Mouse (Mus musculus): Measurements from ENCODE around the gene Dusp7. TPM values are rescaled to one million over a fixed set of nuclear protein-coding genes. Genes with fewer than 3 reads are reported as not detected.

The Dusp7 gene
- total and polyA plus RNA-seq, 3 experiments: 6.2 to 11.4 (median 8.0) TPM

DNA sequence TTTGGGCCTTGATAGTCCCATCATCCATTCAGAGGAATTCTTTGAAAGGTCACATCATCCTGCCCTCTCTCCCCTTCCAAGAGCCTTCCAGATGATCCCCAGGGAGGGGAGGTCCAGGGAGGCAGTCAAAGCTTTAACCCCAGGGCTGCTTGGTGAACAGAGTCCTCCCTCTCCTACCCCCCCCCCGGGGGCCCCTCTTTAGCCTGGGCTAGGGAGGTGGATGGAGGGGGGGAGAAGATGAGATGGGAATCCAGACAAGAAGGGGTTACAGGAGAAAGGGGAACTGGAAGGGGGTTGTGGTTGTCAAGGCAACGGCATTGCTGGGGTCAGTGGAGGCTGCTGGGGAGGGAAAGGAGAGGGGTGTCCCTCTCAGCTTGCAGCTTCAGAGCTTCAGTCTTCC is 52.2 kb downstream of the Dusp7 start:
- Histone ChIP-seq H3K36me3 (replicated peaks in 1 of 2; ENCODE audit: control insufficient read depth in 1 of 2, insufficient read depth in 1 of 2, low read length in 1 of 2) (no peaks in the 10 kb centered on the region), H3K9ac (ENCODE audit: insufficient read depth, low read depth) (no peak overlapping the region), H3K4me1 (ENCODE audit: control insufficient read depth in 1 of 2, insufficient read depth in 2 of 2) (peaks cover 0 to 5% of the 10 kb centered on the region in 2 experiments; a peak in 1 of 4 replicates), H3K27ac (ENCODE audit: insufficient read depth, low read depth) (no peak overlapping the region), H3K79me2 (replicated peaks; ENCODE audit: control insufficient read depth, extremely low read depth, insufficient read depth, poor library complexity, severe bottlenecking) (no peaks in the 10 kb centered on the region), H3K9me3 (replicated peaks; ENCODE audit: low read length) (no peaks in the 10 kb centered on the region), H3K4me2 (ENCODE audit: insufficient read depth, low read depth, poor library complexity, severe bottlenecking) (no peak overlapping the region), H3K4me3 (replicated peaks in 1 of 3; ENCODE audit: low read depth in 2 of 3, low read length in 2 of 3, poor library complexity in 1 of 3) (no peak overlapping the region), H3K27me3 (replicated peaks) (peaks cover 3% of the 10 kb centered on the region)
- no peak for DNase-seq (ENCODE audit: extremely low read depth)
- dilution Hi-C loops (cut with MboI; ENCODE audit: extremely low pct_ligation_motif_present, extremely low pct_unique_long_range_greater_than_20kb, low sequenced_read_pairs) (no loop called here), in situ Hi-C loops (cut with MboI; ENCODE audit: low pct_ligation_motif_present, low pct_unique_long_range_greater_than_20kb, low sequenced_read_pairs) (no loop called here)
- TF ChIP-seq RAD21 (IDR thresholded peaks at IDR 0.05; ENCODE audit: low read depth, low read length) (no peak), POLR2AphosphoS2 (IDR thresholded peaks at IDR 0.05; ENCODE audit: low read depth, low read length) (no peak)

DNA sequence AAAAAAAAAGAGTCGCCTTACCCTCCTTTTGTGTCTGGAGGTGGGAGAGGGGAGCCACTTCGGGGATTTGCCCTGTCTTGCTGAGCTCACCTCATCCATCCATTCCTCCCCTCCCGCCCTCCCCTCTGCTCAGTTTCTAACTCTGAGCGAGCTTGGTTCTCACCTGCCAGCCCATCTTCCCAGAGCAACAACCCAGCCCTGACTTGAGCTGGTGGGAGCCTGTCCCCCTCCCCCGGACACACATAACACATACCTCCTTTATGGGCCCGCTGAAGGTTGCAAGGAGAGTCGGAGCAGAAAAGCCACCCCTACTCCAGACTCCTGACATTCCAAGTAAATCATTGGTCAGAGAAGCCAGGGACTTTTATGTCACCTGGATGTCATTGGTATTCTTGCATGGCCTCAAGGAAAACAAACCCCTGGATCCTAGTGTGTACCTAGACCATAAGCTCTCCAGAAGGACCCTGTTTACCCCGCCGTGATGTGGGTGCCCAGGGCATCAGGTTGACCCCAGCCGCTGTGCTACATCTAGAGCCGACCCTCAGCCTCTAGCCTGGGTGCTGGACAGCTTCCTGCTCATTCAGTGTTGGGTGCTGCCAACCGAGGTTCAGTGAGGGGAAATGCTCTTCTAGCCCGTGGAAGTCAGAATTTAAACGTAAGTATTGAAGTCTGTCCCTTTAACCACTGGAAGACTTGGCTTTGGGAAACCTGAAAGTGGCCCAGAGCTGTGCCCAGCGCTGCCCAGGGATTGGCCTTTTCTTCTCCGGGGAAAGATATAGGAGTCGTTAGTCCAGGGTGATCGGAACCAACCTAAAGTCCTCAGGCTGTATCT is 52.8 kb downstream of the Dusp7 start:
- no peaks in the 10 kb centered on the region for H3K36me3 ChIP-seq (replicated peaks in 1 of 2; ENCODE audit: control insufficient read depth in 1 of 2, insufficient read depth in 1 of 2, low read length in 1 of 2)
- in situ Hi-C loops (cut with MboI; ENCODE audit: low pct_ligation_motif_present, low pct_unique_long_range_greater_than_20kb, low sequenced_read_pairs): no loop called here
- no peaks in the 10 kb centered on the region for H3K9me3 ChIP-seq (replicated peaks; ENCODE audit: low read length)
- no peak for TF ChIP-seq USF1 (IDR thresholded peaks at IDR 0.05; ENCODE audit: low read depth, low read length)
- TF ChIP-seq MYC (IDR thresholded peaks at IDR 0.05; ENCODE audit: low read depth, low read length): no peak
- no peak for TF ChIP-seq IRF4 (IDR thresholded peaks at IDR 0.05; ENCODE audit: low read depth, low read length)
- TF ChIP-seq MAZ (IDR thresholded peaks at IDR 0.05; ENCODE audit: low read depth, low read length): no peak
- no peak for TF ChIP-seq SIN3A (IDR thresholded peaks at IDR 0.05; ENCODE audit: low read length)
- H3K27me3 ChIP-seq (replicated peaks): peaks cover 3% of the 10 kb centered on the region
- H3K4me1 ChIP-seq (ENCODE audit: control insufficient read depth in 1 of 2, insufficient read depth in 2 of 2): peaks cover 0 to 5% of the 10 kb centered on the region in 2 experiments; a peak in 1 of 4 replicates
- no peak overlapping the region for H3K27ac ChIP-seq (ENCODE audit: insufficient read depth, low read depth)
- dilution Hi-C loops (cut with MboI; ENCODE audit: extremely low pct_ligation_motif_present, extremely low pct_unique_long_range_greater_than_20kb, low sequenced_read_pairs): no loop called here
- no peak overlapping the region for H3K4me2 ChIP-seq (ENCODE audit: insufficient read depth, low read depth, poor library complexity, severe bottlenecking)
- H3K9ac ChIP-seq (ENCODE audit: insufficient read depth, low read depth): no peak overlapping the region
- no peak overlapping the region for H3K4me3 ChIP-seq (replicated peaks in 1 of 3; ENCODE audit: low read depth in 2 of 3, low read length in 2 of 3, poor library complexity in 1 of 3)
- no peaks in the 10 kb centered on the region for H3K79me2 ChIP-seq (replicated peaks; ENCODE audit: control insufficient read depth, extremely low read depth, insufficient read depth, poor library complexity, severe bottlenecking)
- no peak for DNase-seq (ENCODE audit: extremely low read depth)

DNA sequence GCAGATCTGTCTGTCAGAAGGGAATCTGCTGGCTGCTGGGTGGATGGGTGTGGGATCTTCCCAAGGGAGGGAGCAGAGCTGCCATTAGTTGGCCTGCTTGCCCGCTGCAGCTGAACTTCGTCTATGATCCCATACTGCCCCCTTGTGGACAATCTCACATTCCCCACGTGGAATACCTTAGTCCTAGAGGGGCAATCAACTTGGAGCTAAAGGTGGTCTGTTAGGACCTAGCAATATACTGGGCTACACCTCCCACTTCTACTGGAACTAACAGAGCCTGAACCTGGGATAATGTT is 53.4 kb downstream of the Dusp7 start:
- H3K4me1 ChIP-seq (ENCODE audit: control insufficient read depth in 1 of 2, insufficient read depth in 2 of 2): peaks cover 0 to 5% of the 10 kb centered on the region in 2 experiments; a peak in 1 of 4 replicates
- DNase-seq (ENCODE audit: extremely low read depth): peak; percentile 82
- no peaks in the 10 kb centered on the region for H3K36me3 ChIP-seq (replicated peaks in 1 of 2; ENCODE audit: control insufficient read depth in 1 of 2, insufficient read depth in 1 of 2, low read length in 1 of 2)
- no peak overlapping the region for H3K4me2 ChIP-seq (ENCODE audit: insufficient read depth, low read depth, poor library complexity, severe bottlenecking)
- H3K27me3 ChIP-seq (replicated peaks): peaks cover 3% of the 10 kb centered on the region
- H3K9me3 ChIP-seq (replicated peaks; ENCODE audit: low read length): no peaks in the 10 kb centered on the region
- H3K79me2 ChIP-seq (replicated peaks; ENCODE audit: control insufficient read depth, extremely low read depth, insufficient read depth, poor library complexity, severe bottlenecking): no peaks in the 10 kb centered on the region
- H3K9ac ChIP-seq (ENCODE audit: insufficient read depth, low read depth): no peak overlapping the region
- dilution Hi-C loops (cut with MboI; ENCODE audit: extremely low pct_ligation_motif_present, extremely low pct_unique_long_range_greater_than_20kb, low sequenced_read_pairs) (no loop called here), in situ Hi-C loops (cut with MboI; ENCODE audit: low pct_ligation_motif_present, low pct_unique_long_range_greater_than_20kb, low sequenced_read_pairs) (no loop called here)
- H3K4me3 ChIP-seq (replicated peaks in 1 of 3; ENCODE audit: low read depth in 2 of 3, low read length in 2 of 3, poor library complexity in 1 of 3): no peak overlapping the region
- no peak overlapping the region for H3K27ac ChIP-seq (ENCODE audit: insufficient read depth, low read depth)
- no peak for TF ChIP-seq BHLHE40 (IDR thresholded peaks at IDR 0.05; ENCODE audit: low read depth, low read length)
- TF ChIP-seq TCF12 (IDR thresholded peaks at IDR 0.05; ENCODE audit: low read depth, low read length): no peak
- TF ChIP-seq EP300 (IDR thresholded peaks at IDR 0.05; ENCODE audit: low read length): no peak
- peak; percentile 96 for TF ChIP-seq SMC3 (IDR thresholded peaks at IDR 0.05; ENCODE audit: low read depth, low read length)
- no peak for TF ChIP-seq ELF1 (IDR thresholded peaks at IDR 0.05; ENCODE audit: low read depth, low read length)
- peak; percentile 99 for TF ChIP-seq MYC (IDR thresholded peaks at IDR 0.05; ENCODE audit: low read depth, low read length)
- no peak for TF ChIP-seq ZNF384 (IDR thresholded peaks at IDR 0.05; ENCODE audit: low read depth, low read length)
- no peak for TF ChIP-seq IRF4 (IDR thresholded peaks at IDR 0.05; ENCODE audit: low read depth, low read length)
- no peak for TF ChIP-seq HCFC1 (IDR thresholded peaks at IDR 0.05; ENCODE audit: low read depth, low read length)
- no peak for TF ChIP-seq ZKSCAN1 (IDR thresholded peaks at IDR 0.05; ENCODE audit: borderline replicate concordance, low read depth, low read length)
- TF ChIP-seq CTCF (conservative IDR thresholded peaks at IDR 0.05 in 1 of 2, IDR thresholded peaks at IDR 0.05 in 1 of 2; ENCODE audit: low read depth in 2 of 2, low read length in 2 of 2): peak; percentile 77 to 98
- no peak for TF ChIP-seq MAFK (IDR thresholded peaks at IDR 0.05; ENCODE audit: insufficient replicate concordance, low read length)
- peak; percentile 99 for TF ChIP-seq RAD21 (IDR thresholded peaks at IDR 0.05; ENCODE audit: low read depth, low read length)
- no peak for TF ChIP-seq ZMIZ1 (IDR thresholded peaks at IDR 0.05; ENCODE audit: low read depth, low read length)
- TF ChIP-seq JUND (conservative IDR thresholded peaks at IDR 0.05; ENCODE audit: low read depth, low read length): no peak
- TF ChIP-seq JUN (IDR thresholded peaks at IDR 0.05; ENCODE audit: insufficient read depth, low read depth, low read length): no peak
- TF ChIP-seq TBP (conservative IDR thresholded peaks at IDR 0.05; ENCODE audit: low read depth, low read length): no peak
- TF ChIP-seq ZC3H11A (IDR thresholded peaks at IDR 0.05; ENCODE audit: low read depth, low read length): peak; percentile 74
- TF ChIP-seq NELFE (IDR thresholded peaks at IDR 0.05; ENCODE audit: low read depth, low read length): peak; percentile 47; the same call in 1 of the 2 replicates
- TF ChIP-seq SIN3A (IDR thresholded peaks at IDR 0.05; ENCODE audit: low read length): peak; percentile 60; the same call in 1 of the 2 replicates
- TF ChIP-seq MXI1 (IDR thresholded peaks at IDR 0.05; ENCODE audit: low read depth, low read length): peak; percentile 40; the same call in 1 of the 2 replicates
- no peak for TF ChIP-seq USF2 (conservative IDR thresholded peaks at IDR 0.05; ENCODE audit: low read depth, low read length)

All from CH12.LX (cell line).